Mouse (Mus musculus) layer of hippocampus, postnatal 25 days (tissue): ENCODE results near the gene Kbtbd8. TPM values are rescaled to one million over a fixed set of nuclear protein-coding genes. Genes with fewer than 3 reads are reported as not detected.

Source experiments
- DNase-seq, 2 experiments: peaks; one replicate each; pipeline ENCODE4 v3.0.0; 2022; ENCODE audit warnings: mixed read lengths in 2 of 2, low spot score in 1 of 2; ENCODE audit errors: extremely low spot score in 1 of 2
- total RNA-seq, 2 experiments: library from RNA; stranded (reverse); gene quantifications; 2 replicates each; pipeline ENCODE4 v1.2.3; 2021

Kbtbd8 gene
- 10 to 100 TPM in 1 of 2 experiments, 1 to 10 TPM in 1; 5.5 to 11.2 TPM for total RNA-seq

- DNase-seq: no peak
Observed at GRCm38 (mm10) chr6:95116946-95117345, at the start of gene Kbtbd8. Kbtbd8 (plus strand) TSS chr6:95117240.

GRCm38 (mm10) chr6:95069753-95070152 lies 47.3 kb upstream of the Kbtbd8 start:
- DNase-seq: no peak

GRCm38 (mm10) chr6:95085276-95085675 lies 31.8 kb upstream of the Kbtbd8 start:
- no peak for DNase-seq

GRCm38 (mm10) chr6:95087154-95087846 lies 29.7 kb upstream of the Kbtbd8 start:
- peak in 1 of 2 experiments; percentile 10 for DNase-seq

- DNase-seq: peak in 1 of 2 experiments; percentile 36
Observed at GRCm38 (mm10) chr6:95088075-95088474, 29.0 kb upstream of the Kbtbd8 start.

- no peak for DNase-seq
Observed at GRCm38 (mm10) chr6:95094695-95095094, 22.3 kb upstream of the Kbtbd8 start.

GRCm38 (mm10) chr6:95098366-95099109 lies 18.5 kb upstream of the Kbtbd8 start:
- peak; percentile 88 to 98 for DNase-seq

- DNase-seq: no peak
Observed at GRCm38 (mm10) chr6:95103706-95104105, 13.3 kb upstream of the Kbtbd8 start.

- DNase-seq: no peak
Observed at GRCm38 (mm10) chr6:95108437-95108836, 8.6 kb upstream of the Kbtbd8 start.

- DNase-seq: no peak
Observed at GRCm38 (mm10) chr6:95109691-95110450, 7.2 kb upstream of the Kbtbd8 start.

- no peak for DNase-seq
Observed at GRCm38 (mm10) chr6:95112015-95112414, 5.0 kb upstream of the Kbtbd8 start.

GRCm38 (mm10) chr6:95116513-95116912 lies 527 bp upstream of the Kbtbd8 start:
- DNase-seq: no peak

GRCm38 (mm10) chr6:95117614-95118541 lies 838 bp downstream of the Kbtbd8 start:
- peak; percentile 73 to 85 for DNase-seq

GRCm38 (mm10) chr6:95119389-95119788 lies 2.3 kb downstream of the Kbtbd8 start:
- DNase-seq: no peak

- DNase-seq: no peak
Observed at GRCm38 (mm10) chr6:95149931-95150534, 33.0 kb downstream of the Kbtbd8 start.

GRCm38 (mm10) chr6:95150885-95151284 lies 33.8 kb downstream of the Kbtbd8 start:
- DNase-seq: no peak

- no peak for DNase-seq
Observed at GRCm38 (mm10) chr6:95151563-95151962, 34.5 kb downstream of the Kbtbd8 start.

GRCm38 (mm10) chr6:95163965-95164364 lies 46.9 kb downstream of the Kbtbd8 start:
- DNase-seq: no peak

GRCm38 (mm10) chr6:95165630-95166029 lies 48.6 kb downstream of the Kbtbd8 start:
- no peak for DNase-seq
